Mouse (Mus musculus): Measurements from ENCODE around the gene Spo11.

DNA sequence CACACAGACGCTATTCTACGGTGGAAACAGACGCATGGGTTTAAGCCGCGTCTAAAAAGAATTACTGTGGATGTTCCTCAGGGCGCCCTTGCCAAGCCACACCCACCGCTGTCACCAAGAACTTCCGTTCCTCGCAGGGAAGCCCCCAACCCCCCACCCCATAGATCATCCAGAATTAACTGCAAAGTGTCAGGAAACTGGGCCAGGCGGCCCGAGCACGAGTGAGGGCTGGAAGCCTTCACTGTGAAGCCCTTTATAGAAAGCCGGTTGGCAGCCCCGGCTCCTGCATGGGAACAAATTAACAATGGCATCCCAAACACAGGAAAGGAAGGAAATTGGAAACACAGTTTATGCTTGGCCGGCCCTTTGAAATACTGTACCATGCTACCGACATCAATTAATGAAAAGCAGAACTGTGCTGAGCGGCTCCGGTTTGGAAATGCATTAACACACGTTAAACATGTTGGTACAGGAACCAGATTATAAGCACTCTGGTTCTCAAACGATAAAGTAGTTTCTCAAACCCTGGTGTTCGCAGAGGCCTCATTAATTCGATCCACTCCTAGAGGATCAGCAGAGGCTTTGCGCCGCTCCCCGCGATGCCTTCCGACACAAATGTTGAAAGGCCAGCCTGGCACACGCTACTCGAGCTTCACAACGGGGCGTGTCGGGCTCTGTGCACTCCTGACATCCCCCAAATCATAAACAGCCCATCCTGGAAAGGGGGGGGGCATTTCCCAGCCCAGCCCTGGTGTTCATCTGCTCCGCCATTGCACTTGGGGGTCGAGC is 43.7 kb upstream of the Spo11 start:
- no peak for TF ChIP-seq CTCF (IDR thresholded peaks at IDR 0.05; ENCODE audit: extremely low read depth, insufficient read depth, low read length)
- TF ChIP-seq POLR2A (IDR thresholded peaks at IDR 0.05; ENCODE audit: extremely low read depth, insufficient read depth, low read length): no peak

Measured in cortical plate, adult 2 months (tissue).